Mouse (Mus musculus) gastrocnemius, adult 18-20 months (tissue): Measurements from ENCODE around the gene Usp35. TPM values are rescaled to one million over a fixed set of nuclear protein-coding genes. Genes with fewer than 3 reads are reported as not detected.
A peak's percentile ranks its signal among the peaks of the same experiment; 100 is the strongest.

Experiments used
- DNase-seq: peaks from one replicate; pipeline ENCODE4 v3.0.0; 2021; ENCODE audit warnings: low spot score
- total RNA-seq, 2 experiments: library from RNA; stranded (reverse); gene quantifications; 2 replicates each; pipeline ENCODE4 v1.2.3; 2021

The Usp35 gene
- total RNA-seq, 2 experiments from 2014 or later = 0.31 to 0.43 TPM

- no peak for DNase-seq
These were observed 14.4 kb upstream of the Usp35 start for GRCm38 (mm10) chr7:97346111-97346821.

- peak; percentile 62 for DNase-seq
These were observed 13.5 kb upstream of the Usp35 start for GRCm38 (mm10) chr7:97345229-97345871.

- DNase-seq = no peak
These were observed 12.8 kb upstream of the Usp35 start for GRCm38 (mm10) chr7:97344655-97345054.

GRCm38 (mm10) chr7:97342961-97343360, 11.1 kb upstream of the Usp35 start:
- no peak for DNase-seq

GRCm38 (mm10) chr7:97340907-97341849, 9.4 kb upstream of the Usp35 start:
- peak; percentile 48 for DNase-seq

GRCm38 (mm10) chr7:97339623-97340022, 7.8 kb upstream of the Usp35 start:
- no peak for DNase-seq

GRCm38 (mm10) chr7:97338593-97338992, 6.8 kb upstream of the Usp35 start:
- no peak for DNase-seq

- no peak for DNase-seq
These were observed 4.9 kb upstream of the Usp35 start for GRCm38 (mm10) chr7:97336678-97337077.

GRCm38 (mm10) chr7:97334406-97334805, 2.6 kb upstream of the Usp35 start:
- DNase-seq = no peak

- DNase-seq = no peak
These were observed 1.5 kb upstream of the Usp35 start for GRCm38 (mm10) chr7:97333113-97333898.

- no peak for DNase-seq
These were observed 834 bp upstream of the Usp35 start for GRCm38 (mm10) chr7:97332667-97333041.

- DNase-seq = no peak
These were observed 732 bp downstream of the Usp35 start for GRCm38 (mm10) chr7:97330931-97331645.

GRCm38 (mm10) chr7:97329676-97330075, 2.1 kb downstream of the Usp35 start:
- DNase-seq = no peak

GRCm38 (mm10) chr7:97328891-97329588, 2.8 kb downstream of the Usp35 start:
- no peak for DNase-seq

- DNase-seq = no peak
These were observed 4.4 kb downstream of the Usp35 start for GRCm38 (mm10) chr7:97327376-97327775.

- DNase-seq = no peak
These were observed 6.4 kb downstream of the Usp35 start for GRCm38 (mm10) chr7:97325156-97325985.

GRCm38 (mm10) chr7:97324342-97324741, 7.5 kb downstream of the Usp35 start:
- no peak for DNase-seq

GRCm38 (mm10) chr7:97317706-97318105, 14.1 kb downstream of the Usp35 start:
- DNase-seq = no peak

GRCm38 (mm10) chr7:97315656-97316055, 16.2 kb downstream of the Usp35 start:
- no peak for DNase-seq
